In genomic region chr2:77401438-77402235, GRCm38 (mm10) we compare ENCODE assay signal across 9 mouse cellular contexts.
A peak's percentile ranks its signal among the peaks of the same experiment; 100 is the strongest.
DNase-seq lines count a peak whose midpoint lies in the region; ATAC-seq and TF ChIP-seq lines count a peak whose summit lies in the region.
"Had no signal": no experiment of that assay in that cellular context is flagged by ENCODE, and none has a peak within 500 bp of the region (broad histone marks: within the 10 kb centered on the region; RNA-seq: fewer than 3 reads in every experiment).

No protein-coding gene starts in this region.

- no peaks in the 10 kb centered on the region for H3K36me3 ChIP-seq in heart, embryonic 12.5 days
- H3K36me3 ChIP-seq in forebrain, embryonic 13.5 days (ENCODE audit: poor library complexity, severe bottlenecking) = no peaks in the 10 kb centered on the region
- H3K36me3 ChIP-seq in midbrain, embryonic 16.5 days (ENCODE audit: control insufficient read depth, insufficient read depth, low read length) = no peaks in the 10 kb centered on the region

- intact Hi-C loops in heart, postnatal 36 days (cut with DNase I) = no loop called here

- no peak for DNase-seq in heart, postnatal 36 days
- DNase-seq in brain, embryonic 14.5 days (ENCODE audit: low read depth) = peak; percentile 78
- peak; percentile 23 for DNase-seq in layer of hippocampus, adult 9-11 months
- no peak for DNase-seq in gastrocnemius, adult 8-10 months (ENCODE audit: low spot score in 2 of 2)

- H3K4me2 ChIP-seq in heart, embryonic 12.5 days = peak overlapping the region; percentile 71
- peak overlapping the region; percentile 52 for H3K4me2 ChIP-seq in forebrain, embryonic 13.5 days
- H3K4me2 ChIP-seq in midbrain, embryonic 16.5 days (ENCODE audit: low read length) = peak overlapping the region; percentile 2

- H3K27me3 ChIP-seq in heart, embryonic 12.5 days (replicated peaks) = 0 out of 2 replicates have a peak, but pooled peaks cover 5% of the 10 kb centered on the region
- H3K27me3 ChIP-seq in forebrain, embryonic 13.5 days = no peaks in the 10 kb centered on the region
- no peaks in the 10 kb centered on the region for H3K27me3 ChIP-seq in midbrain, embryonic 16.5 days (ENCODE audit: control insufficient read depth, insufficient read depth, low read depth, low read length)

- TF ChIP-seq CTCF in brain, embryonic 14.5 days (IDR thresholded peaks at IDR 0.05; ENCODE audit: borderline replicate concordance, extremely low read depth, insufficient read depth, insufficient read length) = peak; percentile 41; the same call in 1 of the 2 replicates

- peaks cover 6% of the 10 kb centered on the region for H3K4me1 ChIP-seq in heart, embryonic 12.5 days (replicated peaks)
- H3K4me1 ChIP-seq in forebrain, embryonic 13.5 days = peaks cover 10% of the 10 kb centered on the region
- peaks cover 4% of the 10 kb centered on the region; the same call in 1 of the 2 replicates for H3K4me1 ChIP-seq in midbrain, embryonic 16.5 days (ENCODE audit: control insufficient read depth, insufficient read depth, low read length)

- H3K9ac ChIP-seq in heart, embryonic 12.5 days = peak overlapping the region; percentile 9; the same call in 1 of the 2 replicates
- 0 out of 2 replicates have a peak overlapping the region, but pooled peaks have one; percentile 0 for H3K9ac ChIP-seq in forebrain, embryonic 13.5 days
- no peak overlapping the region for H3K9ac ChIP-seq in midbrain, embryonic 16.5 days (ENCODE audit: low read depth, low read length)

- H3K9me3 ChIP-seq in heart, embryonic 12.5 days (replicated peaks) = no peaks in the 10 kb centered on the region
- no peaks in the 10 kb centered on the region for H3K9me3 ChIP-seq in forebrain, embryonic 13.5 days (replicated peaks)
- H3K9me3 ChIP-seq in midbrain, embryonic 16.5 days (replicated peaks; ENCODE audit: control insufficient read depth, low read length, poor library complexity, severe bottlenecking) = no peaks in the 10 kb centered on the region

- peak overlapping the region; percentile 33 for H3K4me3 ChIP-seq in heart, embryonic 12.5 days
- peak overlapping the region; percentile 17 for H3K4me3 ChIP-seq in forebrain, embryonic 13.5 days
- H3K4me3 ChIP-seq in midbrain, embryonic 16.5 days (ENCODE audit: low read depth, low read length) = no peak overlapping the region
- H3K4me3 ChIP-seq: erythroblast, embryonic 14.5 days had no signal

- no peak; the same call in 1 of the 2 replicates for ATAC-seq in heart, embryonic 12.5 days (ENCODE audit: insufficient number of reproducible peaks, low FRiP score)
- ATAC-seq in forebrain, embryonic 13.5 days = peak; percentile 75
- peak; percentile 78 for ATAC-seq in midbrain, embryonic 16.5 days
- ATAC-seq in activated CD4-positive, CD25-positive, alpha-beta regulatory T cell, adult 4 months = no peak

- TF ChIP-seq POLR2A in brain, embryonic 14.5 days (IDR thresholded peaks at IDR 0.05; ENCODE audit: borderline replicate concordance, extremely low read depth, insufficient read depth, insufficient read length, poor library complexity, severe bottlenecking) = no peak

- WGBS in heart, embryonic 12.5 days = 5% methylated on average over 13 of the region's 13 CpGs
- 12% methylated on average over 13 of the region's 13 CpGs for WGBS in forebrain, embryonic 13.5 days
- 7% methylated on average over 13 of the region's 13 CpGs for WGBS in midbrain, embryonic 16.5 days

- no peak overlapping the region for H3K27ac ChIP-seq in heart, embryonic 12.5 days (ENCODE audit: poor library complexity, severe bottlenecking)
- no peak overlapping the region for H3K27ac ChIP-seq in forebrain, embryonic 13.5 days
- no peak overlapping the region for H3K27ac ChIP-seq in midbrain, embryonic 16.5 days (ENCODE audit: low read length)

Comparison
In these comparisons a context has a peak if more than half of its experiments do, and no peak if none do; other contexts are left out.
1. ATAC-seq: peak in forebrain, embryonic 13.5 days (single experiment) and midbrain, embryonic 16.5 days (single experiment); none in heart, embryonic 12.5 days (single experiment) and activated CD4-positive, CD25-positive, alpha-beta regulatory T cell, adult 4 months (single experiment).
2. H3K4me2 ChIP-seq: peak in every context shown above with its lines; median percentile 71 in heart, embryonic 12.5 days; 52 in forebrain, embryonic 13.5 days; 2 in midbrain, embryonic 16.5 days.
3. DNase-seq: peak in brain, embryonic 14.5 days (single experiment) and layer of hippocampus, adult 9-11 months (single experiment); none in heart, postnatal 36 days (0 of 2) and gastrocnemius, adult 8-10 months (0 of 2).